Mouse (Mus musculus): ENCODE results near the gene Slc25a17. TPM values are rescaled to one million over a fixed set of nuclear protein-coding genes. Genes with fewer than 3 reads are reported as not detected.

The Slc25a17 gene
- polyA plus RNA-seq, 1 experiment: 113 TPM

DNA sequence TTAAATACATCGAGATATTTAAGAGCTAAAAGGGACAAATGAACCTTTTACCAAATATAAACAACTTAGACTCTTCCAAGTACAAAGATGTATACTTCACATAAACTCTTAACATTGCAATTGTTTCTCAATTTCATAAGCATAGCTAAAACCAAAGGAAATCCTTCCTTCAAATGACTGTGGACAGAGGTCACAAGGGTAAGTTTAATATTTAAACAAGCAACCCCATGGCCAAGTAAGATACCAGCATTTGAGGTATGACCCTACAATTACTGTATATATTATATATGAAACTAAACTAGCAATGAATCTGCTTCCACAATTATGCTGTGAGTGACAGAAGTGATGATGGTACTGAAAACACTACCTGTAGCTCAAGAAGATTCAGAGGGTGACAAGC, 3.7 kb upstream of the Slc25a17 start:
- Histone ChIP-seq H3K4me1 (ENCODE audit: control insufficient read depth, insufficient read depth, insufficient read length, low read length) (peaks cover 2% of the 10 kb centered on the region; the same call in 1 of the 2 replicates), H3K27ac (replicated peaks; ENCODE audit: low read depth, low read length) (no peak overlapping the region), H3K4me3 (ENCODE audit: insufficient read depth, low read depth, low read length) (no peak overlapping the region)

DNA sequence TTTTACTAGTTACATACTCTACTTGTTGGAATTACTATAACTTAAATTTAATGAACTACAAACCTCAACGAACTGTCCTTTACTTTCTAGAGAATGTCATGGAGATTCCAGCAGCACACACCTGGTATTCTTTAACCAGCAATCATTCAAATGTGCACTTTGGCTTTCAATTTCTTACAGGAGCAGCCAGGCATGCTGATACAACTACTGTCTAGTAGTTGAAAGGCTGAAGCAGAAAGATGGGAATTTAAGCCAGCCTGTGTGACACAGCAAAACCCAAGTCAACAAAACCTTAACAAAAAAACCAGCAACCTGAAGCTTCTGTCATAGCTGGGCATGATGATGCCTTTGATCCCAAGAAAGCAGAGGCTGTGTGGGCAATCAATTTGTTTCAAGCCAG, 1.9 kb upstream of the Slc25a17 start:
- Histone ChIP-seq H3K27ac (replicated peaks; ENCODE audit: low read depth, low read length) (no peak overlapping the region), H3K4me3 (ENCODE audit: insufficient read depth, low read depth, low read length) (no peak overlapping the region), H3K4me1 (ENCODE audit: control insufficient read depth, insufficient read depth, insufficient read length, low read length) (peaks cover 4% of the 10 kb centered on the region; the same call in 1 of the 2 replicates)

DNA sequence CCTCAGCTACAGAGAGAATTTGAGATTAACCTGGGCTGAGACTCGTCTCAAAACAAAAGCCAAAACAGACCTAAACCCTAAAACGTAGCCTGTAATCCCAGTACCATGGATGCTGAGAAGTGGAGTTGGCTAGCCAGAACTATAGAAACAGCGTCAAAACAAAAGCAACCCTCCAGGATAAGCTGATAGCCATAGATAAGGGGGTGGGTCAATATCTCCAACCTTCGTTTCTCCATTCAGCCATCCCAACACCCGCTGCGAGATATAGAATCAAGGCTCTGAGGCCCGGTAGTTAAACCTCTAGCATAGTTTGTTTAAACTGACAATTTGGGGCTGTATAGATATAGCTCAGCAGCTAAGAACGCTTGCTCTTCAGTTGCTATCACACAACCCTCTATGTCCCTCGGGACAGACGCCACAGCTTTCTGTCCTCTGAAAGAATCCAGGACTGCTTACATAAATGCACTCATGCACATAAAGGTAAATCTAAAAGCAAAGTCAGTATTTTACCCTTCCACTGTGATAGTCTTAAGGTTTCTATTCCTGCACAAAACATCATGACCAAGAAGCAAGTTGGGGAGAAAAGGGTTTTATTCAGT, 904 bp upstream of the Slc25a17 start:
- H3K27ac ChIP-seq (replicated peaks; ENCODE audit: low read depth, low read length): peak overlapping the region; percentile 62
- peaks cover 4% of the 10 kb centered on the region; the same call in 1 of the 2 replicates for H3K4me1 ChIP-seq (ENCODE audit: control insufficient read depth, insufficient read depth, insufficient read length, low read length)
- H3K4me3 ChIP-seq (ENCODE audit: insufficient read depth, low read depth, low read length): no peak overlapping the region

DNA sequence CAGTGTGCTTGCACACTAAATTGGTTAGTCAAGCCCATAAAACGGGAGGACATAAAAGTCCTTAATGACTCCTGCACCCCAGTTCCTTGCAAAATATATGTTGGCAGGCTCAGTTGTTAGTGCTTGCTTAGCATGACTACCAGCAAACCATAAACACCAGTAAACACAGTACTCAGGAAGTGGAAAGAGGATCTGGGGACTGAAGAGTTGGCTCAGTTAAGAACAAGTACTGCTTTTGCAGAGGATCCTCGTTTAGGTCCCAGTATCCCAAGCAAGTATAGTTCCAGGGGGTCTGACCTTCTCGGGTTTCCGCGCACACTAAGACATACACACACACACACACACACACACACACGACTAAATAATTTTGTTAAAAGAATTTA, 401 bp upstream of the Slc25a17 start:
- H3K27ac ChIP-seq (replicated peaks; ENCODE audit: low read depth, low read length): peak overlapping the region; percentile 62
- peaks cover 4% of the 10 kb centered on the region; the same call in 1 of the 2 replicates for H3K4me1 ChIP-seq (ENCODE audit: control insufficient read depth, insufficient read depth, insufficient read length, low read length)
- peak overlapping the region; percentile 53 for H3K4me3 ChIP-seq (ENCODE audit: insufficient read depth, low read depth, low read length)

DNA sequence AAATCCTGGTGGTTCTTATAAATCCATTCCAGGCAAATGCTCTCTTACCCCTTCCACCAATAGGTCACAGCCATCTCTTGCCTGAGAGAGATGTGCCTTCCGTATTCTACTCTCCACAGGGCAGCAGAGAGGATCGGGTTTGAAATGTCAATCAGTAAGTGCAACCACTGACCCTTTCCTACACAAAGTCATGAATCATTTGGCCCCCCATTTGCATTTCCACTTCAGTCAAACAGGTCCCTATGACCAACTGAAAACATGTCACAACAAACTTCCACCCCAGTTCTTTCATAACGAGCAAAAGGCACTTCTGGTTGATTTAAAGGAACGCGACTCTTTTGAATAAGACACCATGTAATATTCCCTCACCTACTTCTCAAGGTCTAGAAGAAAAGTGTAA, 1.2 kb downstream of the Slc25a17 start:
- H3K4me1 ChIP-seq (ENCODE audit: control insufficient read depth, insufficient read depth, insufficient read length, low read length): peaks cover 4% of the 10 kb centered on the region; the same call in 1 of the 2 replicates
- peak overlapping the region; percentile 66 for H3K4me3 ChIP-seq (ENCODE audit: insufficient read depth, low read depth, low read length)
- H3K27ac ChIP-seq (replicated peaks; ENCODE audit: low read depth, low read length): peak overlapping the region; percentile 90

DNA sequence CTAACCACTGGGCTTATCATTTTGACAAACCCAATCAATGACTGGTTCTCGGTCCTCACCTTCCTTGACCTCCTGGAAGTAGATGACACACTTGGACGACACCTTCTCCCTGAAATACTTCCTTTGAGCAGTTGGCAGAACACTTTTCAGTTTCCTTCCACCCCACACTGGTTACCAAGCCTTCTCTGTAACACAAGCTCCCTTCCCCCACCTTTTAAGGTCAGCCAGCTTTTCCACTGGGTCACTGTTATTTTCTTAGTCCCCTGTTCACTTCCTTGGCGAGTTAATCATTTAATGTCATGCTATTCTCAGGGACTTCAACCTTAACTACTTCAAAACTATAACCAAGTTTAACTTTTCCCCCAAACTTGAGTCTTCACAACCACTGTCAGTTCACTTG, 1.7 kb downstream of the Slc25a17 start:
- Histone ChIP-seq H3K4me1 (ENCODE audit: control insufficient read depth, insufficient read depth, insufficient read length, low read length) (peaks cover 4% of the 10 kb centered on the region; the same call in 1 of the 2 replicates), H3K4me3 (ENCODE audit: insufficient read depth, low read depth, low read length) (peak overlapping the region; percentile 66), H3K27ac (replicated peaks; ENCODE audit: low read depth, low read length) (peak overlapping the region; percentile 90)

DNA sequence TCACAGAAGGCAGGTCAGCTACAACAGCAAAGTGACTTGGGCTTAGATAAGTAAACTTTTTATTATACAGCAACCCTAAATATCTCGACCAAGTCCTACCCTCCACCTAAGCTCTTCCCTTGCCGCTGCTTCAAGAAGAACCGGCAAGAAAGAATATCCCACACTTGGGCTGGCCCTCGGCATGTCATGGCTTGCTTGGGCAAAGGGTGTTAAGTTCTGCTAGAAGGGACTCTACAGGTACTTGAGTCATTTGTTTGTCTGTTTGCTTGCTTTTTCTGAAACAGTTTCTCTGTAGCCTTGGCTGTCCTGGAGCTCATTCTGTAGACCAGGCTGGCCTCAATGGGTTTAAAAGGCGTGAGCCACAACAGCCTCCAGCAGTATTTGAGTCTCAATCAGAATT, 3.7 kb downstream of the Slc25a17 start:
- peak overlapping the region; percentile 44; the same call in 1 of the 2 replicates for H3K27ac ChIP-seq (replicated peaks; ENCODE audit: low read depth, low read length)
- H3K4me1 ChIP-seq (ENCODE audit: control insufficient read depth, insufficient read depth, insufficient read length, low read length): peaks cover 4% of the 10 kb centered on the region; the same call in 1 of the 2 replicates
- no peak overlapping the region for H3K4me3 ChIP-seq (ENCODE audit: insufficient read depth, low read depth, low read length)

DNA sequence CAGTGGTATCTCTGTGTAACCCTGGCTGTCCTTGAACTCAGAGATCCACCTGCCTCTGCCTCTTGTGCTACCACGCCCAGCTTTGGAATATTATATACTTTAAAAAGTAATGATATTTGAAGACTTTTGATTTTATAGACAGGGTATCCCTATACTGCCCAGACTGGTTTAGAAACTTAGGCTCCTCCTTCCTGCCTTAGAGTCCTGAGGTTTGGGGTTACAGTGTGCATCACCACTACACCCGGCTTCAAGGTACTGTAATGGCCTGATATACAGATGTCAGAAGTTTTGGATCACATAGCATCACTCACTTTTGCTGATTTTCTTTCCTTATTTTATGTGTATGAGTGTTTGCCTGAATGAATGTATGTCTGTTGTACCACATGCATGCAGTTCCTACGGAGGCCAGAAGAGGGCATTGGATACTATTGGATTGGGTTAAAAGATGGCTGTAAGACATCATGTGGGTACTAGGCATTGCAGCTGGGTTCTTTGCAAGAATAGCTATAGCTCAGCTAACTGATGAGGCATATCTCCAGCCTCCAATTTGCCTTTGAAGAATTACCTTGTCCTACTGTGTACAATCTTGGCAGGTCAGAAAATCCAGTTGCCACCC, 5.4 kb downstream of the Slc25a17 start:
- Histone ChIP-seq H3K4me3 (ENCODE audit: insufficient read depth, low read depth, low read length) (no peak overlapping the region), H3K4me1 (ENCODE audit: control insufficient read depth, insufficient read depth, insufficient read length, low read length) (peaks cover 4% of the 10 kb centered on the region; the same call in 1 of the 2 replicates), H3K27ac (replicated peaks; ENCODE audit: low read depth, low read length) (no peak overlapping the region)

DNA sequence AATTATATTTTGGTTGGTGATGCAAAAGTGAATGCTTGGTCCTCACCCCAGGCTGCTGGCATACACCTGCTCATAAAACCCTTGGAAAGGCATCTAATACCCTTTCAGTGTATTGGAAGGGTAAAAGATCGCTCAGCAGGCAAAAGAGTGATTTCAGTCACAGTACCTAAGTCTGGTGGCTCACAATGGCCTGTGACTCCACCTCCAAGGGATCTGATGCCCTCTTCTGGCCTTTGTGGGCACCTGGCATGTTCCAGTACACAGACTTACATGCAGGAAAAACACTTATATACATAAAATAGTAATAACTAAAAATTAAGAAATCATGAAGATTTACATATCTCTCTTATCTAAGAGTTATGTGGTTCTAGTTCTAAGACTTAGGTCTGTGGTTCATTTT, 8.0 kb downstream of the Slc25a17 start:
- H3K4me3 ChIP-seq (ENCODE audit: insufficient read depth, low read depth, low read length): no peak overlapping the region

DNA sequence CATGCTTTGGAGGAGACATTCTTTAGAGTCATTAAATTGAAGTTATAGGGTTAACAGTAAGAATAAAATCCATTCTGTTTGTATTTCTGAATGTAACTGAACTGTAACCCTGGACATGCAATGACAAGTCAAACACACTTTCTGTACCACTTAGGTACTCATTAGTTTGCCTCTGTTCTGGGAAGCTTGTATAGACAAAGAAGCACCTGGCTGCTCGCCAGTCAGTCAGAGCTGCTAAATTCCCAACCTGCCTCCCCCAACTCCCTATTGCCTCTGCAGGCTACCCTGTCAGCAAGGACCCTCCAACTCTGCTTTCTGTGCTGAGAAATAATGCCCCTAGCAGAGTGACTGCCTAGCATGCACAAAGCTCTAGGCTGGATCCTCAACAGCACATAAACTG, 10.2 kb downstream of the Slc25a17 start:
- Histone ChIP-seq H3K4me1 (ENCODE audit: control insufficient read depth, insufficient read depth, insufficient read length, low read length) (peaks cover 3% of the 10 kb centered on the region; the same call in 1 of the 2 replicates), H3K4me3 (ENCODE audit: insufficient read depth, low read depth, low read length) (no peak overlapping the region), H3K27ac (replicated peaks; ENCODE audit: low read depth, low read length) (no peak overlapping the region)

More for the DNA sequence above, 8.0 kb downstream of the Slc25a17 start:
- H3K4me1 ChIP-seq (ENCODE audit: control insufficient read depth, insufficient read depth, insufficient read length, low read length): no peaks in the 10 kb centered on the region
- H3K27ac ChIP-seq (replicated peaks; ENCODE audit: low read depth, low read length): no peak overlapping the region

DNA sequence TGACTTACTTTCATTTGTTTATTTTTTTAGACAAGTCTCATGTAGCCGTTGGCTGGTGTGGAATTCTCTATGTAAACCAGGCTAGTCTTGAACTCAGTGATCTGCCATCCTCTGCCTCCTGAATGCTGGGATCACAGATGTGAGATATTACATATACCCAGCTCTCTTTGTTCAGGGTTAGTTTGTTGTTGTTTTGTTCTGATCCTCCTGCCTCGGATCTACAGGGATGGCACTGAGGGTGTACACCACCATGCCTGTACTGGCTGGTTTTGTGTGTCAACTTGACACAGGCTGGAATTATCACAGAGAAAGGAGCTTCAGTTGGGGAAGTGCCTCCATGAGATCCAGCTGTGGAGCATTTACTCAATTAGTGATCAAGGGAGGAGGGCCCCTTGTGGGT, 12.2 kb downstream of the Slc25a17 start:
- H3K27ac ChIP-seq (replicated peaks; ENCODE audit: low read depth, low read length): no peak overlapping the region
- H3K4me1 ChIP-seq (ENCODE audit: control insufficient read depth, insufficient read depth, insufficient read length, low read length): peaks cover 3% of the 10 kb centered on the region; the same call in 1 of the 2 replicates
- no peak overlapping the region for H3K4me3 ChIP-seq (ENCODE audit: insufficient read depth, low read depth, low read length)

DNA sequence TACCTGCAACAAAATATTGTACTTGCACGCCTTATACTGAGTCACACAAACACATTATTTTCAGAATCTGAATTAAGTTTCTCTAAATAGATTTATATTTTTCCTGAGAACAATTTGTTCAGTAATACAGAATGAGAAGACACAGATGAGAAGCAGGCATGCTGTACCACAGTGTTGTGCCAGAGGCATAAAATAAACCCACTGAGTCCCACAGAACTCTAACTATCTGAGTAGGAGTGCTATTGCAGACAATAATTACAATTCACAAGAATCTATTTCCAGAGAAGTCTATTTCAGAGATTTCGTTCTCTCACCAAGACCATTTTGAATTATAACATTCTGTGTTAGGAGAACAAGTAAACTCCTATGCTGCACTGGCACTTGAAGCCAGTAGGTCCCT, 13.1 kb downstream of the Slc25a17 start:
- peaks cover 6% of the 10 kb centered on the region; the same call in 1 of the 2 replicates for H3K4me1 ChIP-seq (ENCODE audit: control insufficient read depth, insufficient read depth, insufficient read length, low read length)
- no peak overlapping the region for H3K27ac ChIP-seq (replicated peaks; ENCODE audit: low read depth, low read length)
- no peak overlapping the region for H3K4me3 ChIP-seq (ENCODE audit: insufficient read depth, low read depth, low read length)

DNA sequence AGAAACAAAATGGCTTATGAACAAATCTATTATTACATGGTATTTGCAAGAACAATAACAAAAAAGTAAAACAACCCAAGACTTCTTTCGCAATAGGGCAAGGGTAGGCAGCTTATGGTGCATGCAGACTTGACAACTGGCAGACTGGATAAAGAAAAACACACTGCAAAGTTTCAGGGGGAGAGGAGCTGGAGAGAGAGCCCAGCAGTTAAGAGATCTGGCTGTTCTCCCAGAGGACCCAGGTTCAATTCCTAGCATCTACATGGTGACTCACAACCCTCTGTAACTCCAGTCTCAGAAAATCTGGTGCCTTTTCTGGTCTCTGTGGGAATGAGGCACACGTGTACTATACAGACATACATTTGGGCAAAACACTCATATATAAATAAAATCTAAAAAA, 19.2 kb downstream of the Slc25a17 start:
- Histone ChIP-seq H3K27ac (replicated peaks; ENCODE audit: low read depth, low read length) (no peak overlapping the region), H3K4me1 (ENCODE audit: control insufficient read depth, insufficient read depth, insufficient read length, low read length) (peaks cover 12% of the 10 kb centered on the region; the same call in 1 of the 2 replicates), H3K4me3 (ENCODE audit: insufficient read depth, low read depth, low read length) (no peak overlapping the region)

DNA sequence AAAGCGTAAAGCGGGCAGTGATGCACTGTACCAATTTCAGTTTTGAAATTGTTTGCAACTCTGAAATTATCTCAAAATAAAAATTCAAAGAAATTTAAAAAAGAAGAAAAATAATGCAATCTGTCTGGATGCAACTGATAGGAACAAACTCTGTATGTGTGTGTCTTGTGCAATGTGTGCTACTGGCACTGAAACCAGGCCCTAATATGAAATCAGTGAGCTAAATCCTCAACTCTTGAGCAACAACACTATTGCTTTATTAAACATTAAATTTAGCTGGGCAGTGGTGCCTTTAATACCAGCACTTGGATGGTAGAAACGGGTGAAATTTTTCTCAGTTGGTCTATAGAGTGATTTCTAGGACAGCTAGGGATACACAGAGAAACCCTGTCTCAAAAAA, 21.5 kb downstream of the Slc25a17 start:
- H3K4me1 ChIP-seq (ENCODE audit: control insufficient read depth, insufficient read depth, insufficient read length, low read length): peaks cover 9% of the 10 kb centered on the region; the same call in 1 of the 2 replicates
- 0 out of 2 replicates have a peak overlapping the region, but pooled peaks have one; percentile 49 for H3K27ac ChIP-seq (replicated peaks; ENCODE audit: low read depth, low read length)
- no peak overlapping the region for H3K4me3 ChIP-seq (ENCODE audit: insufficient read depth, low read depth, low read length)

DNA sequence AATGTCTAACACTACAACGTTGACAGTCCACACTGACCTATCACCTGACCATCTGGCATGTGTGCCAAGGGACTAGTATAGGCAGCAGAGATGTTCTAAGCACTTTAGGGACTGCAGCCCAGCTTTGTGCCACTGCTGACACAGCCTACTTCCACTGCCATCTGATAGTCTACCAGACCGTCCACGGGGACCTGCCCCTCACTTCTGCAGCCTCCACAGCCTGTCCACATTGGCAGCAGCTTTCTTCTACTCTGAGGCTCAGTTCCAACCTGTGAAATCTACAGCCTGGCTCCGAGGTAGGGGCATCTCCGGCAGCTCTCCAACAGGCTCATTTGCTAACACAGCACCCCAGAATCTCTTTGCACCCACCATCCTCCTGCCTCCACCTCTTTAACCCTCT, 24.1 kb downstream of the Slc25a17 start:
- Histone ChIP-seq H3K4me3 (ENCODE audit: insufficient read depth, low read depth, low read length) (no peak overlapping the region), H3K4me1 (ENCODE audit: control insufficient read depth, insufficient read depth, insufficient read length, low read length) (peaks cover 6% of the 10 kb centered on the region; the same call in 1 of the 2 replicates), H3K27ac (replicated peaks; ENCODE audit: low read depth, low read length) (0 out of 2 replicates have a peak overlapping the region, but pooled peaks have one; percentile 3)

DNA sequence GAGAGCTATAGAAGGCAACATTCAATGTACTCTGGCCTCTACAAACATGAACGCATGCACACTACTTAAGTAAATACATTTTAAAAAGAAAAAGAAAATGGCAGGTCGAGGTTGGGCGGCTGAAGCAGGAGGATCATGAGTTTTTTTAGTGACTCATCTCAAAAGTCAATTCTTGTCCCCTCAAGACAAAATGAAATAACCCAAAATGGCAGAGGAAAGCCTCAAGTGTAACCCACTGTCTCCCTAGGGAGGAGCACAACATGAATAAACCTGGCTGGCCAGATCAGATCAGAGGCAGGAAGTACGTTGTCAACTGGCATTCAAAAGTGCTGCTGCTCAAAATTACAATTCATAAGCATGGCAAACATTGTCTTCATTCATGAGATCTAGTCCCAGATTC, 28.1 kb downstream of the Slc25a17 start:
- H3K4me3 ChIP-seq (ENCODE audit: insufficient read depth, low read depth, low read length): no peak overlapping the region
- no peak overlapping the region for H3K27ac ChIP-seq (replicated peaks; ENCODE audit: low read depth, low read length)

More for the DNA sequence above, 28.1 kb downstream of the Slc25a17 start:
- H3K4me1 ChIP-seq (ENCODE audit: control insufficient read depth, insufficient read depth, insufficient read length, low read length): no peaks in the 10 kb centered on the region; the same call in none of the 2 replicates
